Mouse (Mus musculus) R1 (cell line): ENCODE results near the gene Fam19a1.

Experiments used
- DNase-seq: peaks from one replicate; pipeline ENCODE4 v3.0.0-alpha.2; 2018; ENCODE audit warnings: low read depth, low spot score

Gene Fam19a1

GRCm38 (mm10) chr6:96254815-96255214 is 141.9 kb downstream of the Fam19a1 start:
- DNase-seq = no peak

GRCm38 (mm10) chr6:96258651-96259050 is 145.7 kb downstream of the Fam19a1 start:
- no peak for DNase-seq

GRCm38 (mm10) chr6:96266456-96266855 is 153.5 kb downstream of the Fam19a1 start:
- DNase-seq = no peak

- no peak for DNase-seq
These were observed 155.8 kb downstream of the Fam19a1 start for GRCm38 (mm10) chr6:96268788-96269187.

GRCm38 (mm10) chr6:96270436-96270835 is 157.5 kb downstream of the Fam19a1 start:
- no peak for DNase-seq

- no peak for DNase-seq
These were observed 170.8 kb downstream of the Fam19a1 start for GRCm38 (mm10) chr6:96283731-96284130.

- DNase-seq = peak; percentile 27
These were observed 171.6 kb downstream of the Fam19a1 start for GRCm38 (mm10) chr6:96284590-96284989.

- DNase-seq = no peak
These were observed 173.3 kb downstream of the Fam19a1 start for GRCm38 (mm10) chr6:96286276-96286675.

- DNase-seq = peak; percentile 89
These were observed 174.4 kb downstream of the Fam19a1 start for GRCm38 (mm10) chr6:96287377-96287776.

GRCm38 (mm10) chr6:96289672-96290071 is 176.7 kb downstream of the Fam19a1 start:
- peak; percentile 88 for DNase-seq

- DNase-seq = no peak
These were observed 234.5 kb downstream of the Fam19a1 start for GRCm38 (mm10) chr6:96347491-96347890.

- DNase-seq = no peak
These were observed 236.6 kb downstream of the Fam19a1 start for GRCm38 (mm10) chr6:96349446-96350025.

GRCm38 (mm10) chr6:96369544-96369943 is 256.6 kb downstream of the Fam19a1 start:
- DNase-seq = no peak

- no peak for DNase-seq
These were observed 259.9 kb downstream of the Fam19a1 start for GRCm38 (mm10) chr6:96372848-96373247.

GRCm38 (mm10) chr6:96373274-96373673 is 260.3 kb downstream of the Fam19a1 start:
- peak; percentile 5 for DNase-seq

GRCm38 (mm10) chr6:96376773-96377172 is 263.8 kb downstream of the Fam19a1 start:
- DNase-seq = no peak

GRCm38 (mm10) chr6:96379229-96379628 is 266.3 kb downstream of the Fam19a1 start:
- no peak for DNase-seq

GRCm38 (mm10) chr6:96384441-96384840 is 271.5 kb downstream of the Fam19a1 start:
- peak; percentile 55 for DNase-seq

GRCm38 (mm10) chr6:96418866-96419265 is 305.9 kb downstream of the Fam19a1 start:
- DNase-seq = no peak

GRCm38 (mm10) chr6:96419704-96420382 is 306.9 kb downstream of the Fam19a1 start:
- DNase-seq = no peak

GRCm38 (mm10) chr6:96420515-96420914 is 307.6 kb downstream of the Fam19a1 start:
- DNase-seq = peak; percentile 41

GRCm38 (mm10) chr6:96429390-96429789 is 316.4 kb downstream of the Fam19a1 start:
- DNase-seq = no peak

GRCm38 (mm10) chr6:96432397-96432796 is 319.4 kb downstream of the Fam19a1 start:
- peak; percentile 8 for DNase-seq
